Mouse (Mus musculus) lung, postnatal 0 days (tissue): ENCODE data around the gene Abcb7. TPM values are rescaled to one million over a fixed set of nuclear protein-coding genes. Genes with fewer than 3 reads are reported as not detected.

Experiments used
- ATAC-seq: fragments of 200-750 bp; cut with Nextera tagmentation; 2 replicates; pipeline ENCODE4 v1.8.0; 2017; ENCODE audit warnings: moderate library complexity
- DNase-seq: peaks from one replicate; pipeline ENCODE4 v3.0.0-alpha.2; 2016; ENCODE audit warnings: low spot score
- H3K27ac ChIP-seq: fragments of 300-500 bp; sonication (generic); 2 replicates; pipeline ENCODE4 v1.5.1; 2014; ENCODE audit warnings: antibody characterized with exemption, mild to moderate bottlenecking, low read length, mixed read lengths
- H3K27me3 ChIP-seq: fragments of 300-500 bp; sonication (generic); replicated peaks from 2 replicates; pipeline ENCODE4 v1.6.1; 2014; ENCODE audit warnings: low read length, mixed read lengths; ENCODE audit not compliant: insufficient read depth
- H3K36me3 ChIP-seq: fragments of 300-500 bp; sonication (generic); 2 replicates; pipeline ENCODE4 v1.6.1; 2014; ENCODE audit warnings: low read length, mixed read lengths; ENCODE audit not compliant: insufficient read depth
- H3K4me1 ChIP-seq: fragments of 300-500 bp; sonication (generic); 2 replicates; pipeline ENCODE4 v1.6.1; 2014; ENCODE audit warnings: antibody characterized with exemption, low read depth, low read length, mixed read lengths; ENCODE audit not compliant: insufficient read depth
- H3K4me2 ChIP-seq: fragments of 300-500 bp; sonication (generic); replicated peaks from 2 replicates; pipeline ENCODE4 v1.6.1; 2014; ENCODE audit warnings: low read depth, mild to moderate bottlenecking, low read length, moderate library complexity, mixed read lengths
- H3K4me3 ChIP-seq: fragments of 300-500 bp; sonication (generic); 2 replicates; pipeline ENCODE4 v1.5.1; 2014; ENCODE audit warnings: low read depth, low read length
- H3K9ac ChIP-seq: fragments of 300-500 bp; sonication (generic); replicated peaks from 2 replicates; pipeline ENCODE4 v1.6.1; 2014; ENCODE audit warnings: low read depth, mild to moderate bottlenecking
- H3K9me3 ChIP-seq: fragments of 300-500 bp; sonication (generic); 2 replicates; pipeline ENCODE4 v1.6.1; 2016; ENCODE audit warnings: low read length, mixed read lengths
- CTCF ChIP-seq: IDR thresholded peaks from 2 replicates; pipeline ENCODE4 v1.5.1; 2016; ENCODE audit warnings: antibody characterized with exemption, mild to moderate bottlenecking
- EP300 ChIP-seq: IDR thresholded peaks from 2 replicates; pipeline ENCODE4 v1.6.1; 2016; ENCODE audit warnings: antibody characterized with exemption, mild to moderate bottlenecking, control low read depth
- WGBS: fragments of 180-500 bp; shearing (Covaris S2); extraction: QIAGEN DNeasy Blood & Tissue Kit; methylation state at CpG from one replicate; pipeline ENCODE4 v1.1.7; 2014; 5-methylcytosine and 5-hydroxymethylcytosine counted together
- polyA plus RNA-seq: library from polyadenylated mRNA; unstranded; fragments of >200 nt; fragmentation: Nextera tagmentation; extraction: Ambion mirVana; gene quantifications from 2 replicates; pipeline ENCODE4 v1.2.1, GENCODE M21; 2015

The Abcb7 gene
- polyA plus RNA-seq: 3.4 and 3.9 TPM in 2 replicates

GRCm38 (mm10) chrX:104413183-104413983 lies at the start of gene Abcb7:
Abcb7 (minus strand) TSS chrX:104413856.
- Histone ChIP-seq H3K27me3 (no peaks in the 10 kb centered on the region), H3K4me3 (peak within 1 kb of the TSS; percentile 61), H3K9ac (peak within 1 kb of the TSS; percentile 70), H3K36me3 (no peaks in the 10 kb centered on the region), H3K9me3 (no peaks in the 10 kb centered on the region), H3K4me2 (peak within 1 kb of the TSS; percentile 50), H3K27ac (peak within 1 kb of the TSS; percentile 92), H3K4me1 (no peaks in the 10 kb centered on the region)
- DNase-seq: peak; percentile 93
- ATAC-seq: peak; percentile 97
- 12% methylated on average over 52 of the region's 58 CpGs for WGBS
- TF ChIP-seq EP300 (no peak), CTCF (peak; percentile 40; the same call in 1 of the 2 replicates)

DNA sequence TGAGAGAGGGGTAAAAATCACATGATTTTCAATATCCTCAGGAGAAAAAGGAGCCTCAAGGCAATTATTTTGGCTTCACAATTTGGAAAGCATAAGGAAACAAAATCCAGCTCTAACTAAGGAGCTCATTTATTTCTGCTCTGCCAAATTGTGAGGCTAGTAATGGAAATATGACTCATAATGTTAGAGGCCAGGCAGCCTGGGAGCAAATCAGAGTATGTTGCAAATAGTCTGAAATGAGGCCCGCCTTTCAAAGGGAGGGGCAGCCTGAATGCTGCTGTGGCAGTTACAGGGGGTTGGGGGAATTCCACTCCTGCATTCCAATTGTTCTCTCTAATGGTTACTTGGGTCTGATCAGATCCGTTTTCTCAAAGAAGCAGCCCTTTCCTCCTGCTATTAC lies 48.1 kb upstream of the Abcb7 start:
- no peak overlapping the region for H3K27ac ChIP-seq
- DNase-seq (peak; percentile 69), ATAC-seq (peak; percentile 64)
- H3K36me3 ChIP-seq: no peaks in the 10 kb centered on the region
- H3K4me2 ChIP-seq: no peak overlapping the region
- no peak for TF ChIP-seq EP300
- no peak for TF ChIP-seq CTCF
- H3K4me3 ChIP-seq: no peak overlapping the region
- no peaks in the 10 kb centered on the region for H3K4me1 ChIP-seq
- 26% methylated on average over 2 of the region's 2 CpGs for WGBS
- H3K9ac ChIP-seq: no peak overlapping the region
- H3K9me3 ChIP-seq: no peaks in the 10 kb centered on the region
- H3K27me3 ChIP-seq: no peaks in the 10 kb centered on the region

- 60% methylated on average over 1 of the region's 1 CpGs for WGBS
- H3K27ac ChIP-seq: no peak overlapping the region
- no peak overlapping the region for H3K4me2 ChIP-seq
- no peak overlapping the region for H3K9ac ChIP-seq
- no peak for TF ChIP-seq CTCF
- TF ChIP-seq EP300: no peak
- H3K36me3 ChIP-seq: no peaks in the 10 kb centered on the region
- no peak overlapping the region for H3K4me3 ChIP-seq
- no peak for ATAC-seq
- H3K4me1 ChIP-seq: no peaks in the 10 kb centered on the region
- no peaks in the 10 kb centered on the region for H3K27me3 ChIP-seq
- no peaks in the 10 kb centered on the region for H3K9me3 ChIP-seq
- no peak for DNase-seq
These were observed 38.8 kb upstream of the Abcb7 start for GRCm38 (mm10) chrX:104452433-104452832.

GRCm38 (mm10) chrX:104433456-104433855 lies 19.8 kb upstream of the Abcb7 start:
- no peak overlapping the region for H3K4me2 ChIP-seq
- H3K27ac ChIP-seq: no peak overlapping the region
- ATAC-seq (no peak), DNase-seq (no peak)
- WGBS: 33% methylated on average over 1 of the region's 1 CpGs
- no peak overlapping the region for H3K4me3 ChIP-seq
- no peaks in the 10 kb centered on the region for H3K36me3 ChIP-seq
- H3K27me3 ChIP-seq: no peaks in the 10 kb centered on the region
- H3K9ac ChIP-seq: no peak overlapping the region
- H3K4me1 ChIP-seq: no peaks in the 10 kb centered on the region
- TF ChIP-seq EP300 (no peak), CTCF (no peak)
- no peaks in the 10 kb centered on the region for H3K9me3 ChIP-seq

GRCm38 (mm10) chrX:104428108-104428507 lies 14.5 kb upstream of the Abcb7 start:
- no peak overlapping the region for H3K9ac ChIP-seq
- H3K27me3 ChIP-seq: no peaks in the 10 kb centered on the region
- no peak for TF ChIP-seq EP300
- no peak for TF ChIP-seq CTCF
- no peaks in the 10 kb centered on the region for H3K9me3 ChIP-seq
- no peak overlapping the region for H3K4me2 ChIP-seq
- H3K4me3 ChIP-seq: no peak overlapping the region
- DNase-seq: no peak
- H3K27ac ChIP-seq: no peak overlapping the region
- H3K4me1 ChIP-seq: no peaks in the 10 kb centered on the region
- 44% methylated on average over 3 of the region's 3 CpGs for WGBS
- ATAC-seq: no peak
- no peaks in the 10 kb centered on the region for H3K36me3 ChIP-seq

DNA sequence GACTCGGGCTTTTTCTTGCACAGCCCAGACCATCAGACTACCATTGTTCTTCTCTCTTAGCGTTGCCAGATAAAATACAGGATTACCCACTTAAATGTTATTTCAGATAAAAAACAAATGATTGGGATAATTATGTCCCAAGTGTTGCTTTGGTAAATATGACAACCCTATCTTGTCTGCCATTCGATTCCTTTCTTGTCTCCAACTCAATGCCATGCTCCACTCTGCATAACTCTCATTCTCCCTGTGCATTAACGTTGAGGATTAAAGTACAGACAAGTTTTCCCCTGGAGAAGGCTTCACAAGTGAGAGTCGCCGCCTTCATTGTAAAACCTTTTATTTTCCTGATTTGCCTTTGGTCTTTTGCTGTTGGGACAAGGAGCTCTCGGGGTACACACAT lies 339 bp upstream of the Abcb7 start:
- Histone ChIP-seq H3K9me3 (no peaks in the 10 kb centered on the region), H3K4me1 (no peaks in the 10 kb centered on the region), H3K9ac (no peak overlapping the region), H3K4me2 (peak overlapping the region; percentile 50), H3K27me3 (no peaks in the 10 kb centered on the region), H3K4me3 (peak overlapping the region; percentile 61), H3K27ac (peak overlapping the region; percentile 92; the same call in 1 of the 2 replicates), H3K36me3 (no peaks in the 10 kb centered on the region)
- ATAC-seq: no peak
- WGBS: 33% methylated on average over 7 of the region's 7 CpGs
- TF ChIP-seq CTCF (no peak), EP300 (no peak)
- no peak for DNase-seq
